Mouse (Mus musculus) heart, embryonic 15.5 days (tissue): ENCODE measurements around the gene Mettl7a1. TPM values are rescaled to one million over a fixed set of nuclear protein-coding genes. Genes with fewer than 3 reads are reported as not detected.

Experiments used
- polyA plus RNA-seq: library from polyadenylated mRNA; unstranded; fragments of >200 nt; fragmentation: Nextera tagmentation; extraction: Ambion mirVana; gene quantifications from 2 replicates; pipeline ENCODE4 v1.2.1, GENCODE M21; 2015

Gene Mettl7a1
- polyA plus RNA-seq, 1 experiment from 2014 or later: 4.2 TPM

Other genes starting within 250 kb of the Mettl7a1 start
- 37.9 and 39.2 TPM in 2 replicates for gene Atf1, start 76.3 kb upstream of the Mettl7a1 start, polyA plus RNA-seq
- gene Tmprss12, start 23.3 kb upstream of the Mettl7a1 start, polyA plus RNA-seq: not detected in 2 replicates
- not detected in 2 replicates for gene Mettl7a3, start 30.8 kb downstream of the Mettl7a1 start, polyA plus RNA-seq
- not detected in 2 replicates for gene Methig1, start 49.0 kb downstream of the Mettl7a1 start, polyA plus RNA-seq
- not detected in 2 replicates for gene Mettl7a2, start 49.1 kb downstream of the Mettl7a1 start, polyA plus RNA-seq
- not detected in 2 replicates for gene Higd1c, start 60.4 kb downstream of the Mettl7a1 start, polyA plus RNA-seq
- 0.09 TPM in 1 of 2 replicates, not detected in the other for gene Gm5475, start 118.0 kb downstream of the Mettl7a1 start, polyA plus RNA-seq
- gene Slc11a2, start 120.9 kb downstream of the Mettl7a1 start, polyA plus RNA-seq: 11.6 and 14.9 TPM in 2 replicates
- 11.6 and 16.4 TPM in 2 replicates for gene Letmd1, start 164.9 kb downstream of the Mettl7a1 start, polyA plus RNA-seq
- 6.8 and 8.2 TPM in 2 replicates for gene Csrnp2, start 191.3 kb downstream of the Mettl7a1 start, polyA plus RNA-seq
- gene Tfcp2, start 247.9 kb downstream of the Mettl7a1 start, polyA plus RNA-seq: 15.8 and 20.1 TPM in 2 replicates